Mouse (Mus musculus) neural tube, embryonic 11.5 days (tissue): ENCODE measurements around the gene Myh1. TPM values are rescaled to one million over a fixed set of nuclear protein-coding genes. Genes with fewer than 3 reads are reported as not detected.

Source experiments
- ATAC-seq: fragments of 200-750 bp; cut with Nextera tagmentation; 2 replicates; pipeline ENCODE4 v1.8.0; 2017; ENCODE audit warnings: moderate number of reproducible peaks, mild to moderate bottlenecking, moderate TSS enrichment, moderate library complexity; ENCODE audit not compliant: insufficient read depth, low FRiP score, low TSS enrichment
- DNase-seq: peaks from one replicate; pipeline ENCODE4 v3.0.0-alpha.2; 2015; ENCODE audit warnings: low spot score
- H3K27ac ChIP-seq: fragments of 300-500 bp; sonication (generic); 2 replicates; pipeline ENCODE4 v1.5.1; 2014; ENCODE audit warnings: low read depth, mild to moderate bottlenecking, low read length
- H3K27me3 ChIP-seq: fragments of 300-500 bp; sonication (generic); 2 replicates; pipeline ENCODE4 v1.6.1; 2014; ENCODE audit warnings: mild to moderate bottlenecking, low read length, mixed read lengths; ENCODE audit not compliant: control insufficient read depth, insufficient read depth
- H3K36me3 ChIP-seq: fragments of 300-500 bp; sonication (generic); 2 replicates; pipeline ENCODE4 v1.6.1; 2014; ENCODE audit warnings: mild to moderate bottlenecking, low read length, moderate library complexity, mixed read lengths; ENCODE audit not compliant: control insufficient read depth, insufficient read depth
- H3K4me1 ChIP-seq: fragments of 300-500 bp; sonication (generic); 2 replicates; pipeline ENCODE4 v1.6.1; 2014; ENCODE audit warnings: low read length, mixed read lengths; ENCODE audit not compliant: control insufficient read depth, insufficient read depth
- H3K4me2 ChIP-seq: fragments of 300-500 bp; sonication (generic); 2 replicates; pipeline ENCODE4 v1.6.1; 2014; ENCODE audit warnings: low read depth, mild to moderate bottlenecking, moderate library complexity
- H3K4me3 ChIP-seq: fragments of 300-500 bp; sonication (generic); 2 replicates; pipeline ENCODE4 v1.5.1; 2014; ENCODE audit warnings: low read depth, low read length
- H3K9ac ChIP-seq: fragments of 300-500 bp; sonication (generic); 2 replicates; pipeline ENCODE4 v1.6.1; 2014; ENCODE audit warnings: mild to moderate bottlenecking, low read length
- H3K9me3 ChIP-seq: fragments of 300-500 bp; sonication (generic); 2 replicates; pipeline ENCODE4 v1.6.1; 2016; ENCODE audit warnings: low read length; ENCODE audit not compliant: control insufficient read depth
- WGBS: fragments of 180-500 bp; shearing (Covaris S2); extraction: QIAGEN DNeasy Blood & Tissue Kit; methylation state at CpG from one replicate; pipeline ENCODE4 v1.1.7; 2014; 5-methylcytosine and 5-hydroxymethylcytosine counted together
- polyA plus RNA-seq: library from polyadenylated mRNA; unstranded; fragments of >200 nt; fragmentation: Nextera tagmentation; extraction: Ambion mirVana; gene quantifications from 2 replicates; pipeline ENCODE4 v1.2.1, GENCODE M21; 2014

Myh1 gene
- polyA plus RNA-seq: 0.07 and 0.08 TPM in 2 replicates

DNA sequence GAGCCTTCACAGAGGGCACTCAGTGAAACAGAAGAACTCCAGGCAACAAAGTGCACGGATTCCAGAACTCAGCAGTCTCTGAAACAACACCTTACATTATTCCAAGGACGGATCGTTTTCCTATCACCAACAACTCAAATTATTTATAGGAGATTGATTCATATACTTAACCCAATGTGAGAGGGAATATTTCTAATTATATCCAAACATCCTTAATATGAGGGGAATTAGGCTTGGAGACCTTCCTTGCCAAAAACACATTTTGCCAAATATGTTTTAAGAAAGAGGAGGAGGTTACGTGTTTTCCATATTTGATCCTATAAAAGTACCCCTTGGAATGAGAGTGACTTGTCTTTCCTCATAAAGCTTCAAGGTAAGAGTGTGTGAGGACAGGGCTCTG is at the start of gene Myh1:
Gene Myh1, plus strand, starts transcription at position 301 of the 400 bp plus-strand sequence.
- no peak within 1 kb of the TSS for H3K4me3 ChIP-seq
- H3K4me2 ChIP-seq: no peak within 1 kb of the TSS
- H3K4me1 ChIP-seq: no peaks in the 10 kb centered on the region
- no peak for DNase-seq
- WGBS: 84% methylated on average over 4 of the region's 4 CpGs
- no peak within 1 kb of the TSS for H3K9ac ChIP-seq
- no peak for ATAC-seq
- H3K36me3 ChIP-seq: no peaks in the 10 kb centered on the region
- H3K27me3 ChIP-seq: no peaks in the 10 kb centered on the region
- no peak within 1 kb of the TSS for H3K27ac ChIP-seq
- no peaks in the 10 kb centered on the region for H3K9me3 ChIP-seq

DNA sequence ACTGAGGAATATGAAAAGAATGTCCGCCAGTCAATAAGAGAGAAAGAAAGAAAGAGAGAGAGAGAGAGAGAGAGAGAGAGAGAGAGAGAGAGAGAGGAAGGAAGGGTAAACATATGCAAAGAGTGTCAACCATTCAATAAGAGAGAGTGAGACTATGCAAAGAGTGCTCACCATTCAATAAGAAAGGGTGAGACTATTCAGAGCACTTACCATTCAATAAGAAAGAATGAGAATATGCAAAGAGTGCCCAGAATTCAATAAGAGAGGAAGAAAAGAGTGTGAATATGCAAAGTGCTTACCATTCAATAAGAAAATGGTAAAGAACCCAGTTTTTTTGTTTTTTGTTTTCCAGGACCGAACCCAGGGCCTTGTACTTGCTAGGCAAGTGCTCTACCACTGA is 49.6 kb upstream of the Myh1 start:
- Histone ChIP-seq H3K4me1 (no peaks in the 10 kb centered on the region), H3K9me3 (no peaks in the 10 kb centered on the region), H3K4me3 (no peak overlapping the region), H3K27ac (no peak overlapping the region), H3K36me3 (no peaks in the 10 kb centered on the region), H3K27me3 (no peaks in the 10 kb centered on the region), H3K9ac (no peak overlapping the region), H3K4me2 (no peak overlapping the region)
- DNase-seq: no peak
- ATAC-seq: no peak
- WGBS: 81% methylated on average over 2 of the region's 2 CpGs

DNA sequence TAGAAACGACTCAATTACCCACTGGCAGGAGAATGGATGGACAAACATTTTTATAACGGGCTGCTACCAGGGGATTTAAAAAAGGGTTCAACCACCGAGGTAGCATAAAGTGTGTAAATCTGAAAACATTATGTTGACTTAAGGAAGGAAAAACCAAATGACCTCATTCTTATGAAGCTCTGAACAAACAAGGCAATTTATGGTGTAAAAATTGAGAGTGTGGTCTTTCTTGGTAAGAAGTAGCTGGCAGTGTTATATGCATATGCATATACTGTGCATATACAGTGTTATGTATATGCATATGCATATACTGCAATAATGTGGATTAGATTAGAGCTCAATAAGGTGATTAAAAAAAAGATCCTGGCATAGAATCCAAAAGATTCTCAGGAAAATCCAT is 48.7 kb upstream of the Myh1 start:
- no peak for ATAC-seq
- H3K27ac ChIP-seq: no peak overlapping the region

DNA sequence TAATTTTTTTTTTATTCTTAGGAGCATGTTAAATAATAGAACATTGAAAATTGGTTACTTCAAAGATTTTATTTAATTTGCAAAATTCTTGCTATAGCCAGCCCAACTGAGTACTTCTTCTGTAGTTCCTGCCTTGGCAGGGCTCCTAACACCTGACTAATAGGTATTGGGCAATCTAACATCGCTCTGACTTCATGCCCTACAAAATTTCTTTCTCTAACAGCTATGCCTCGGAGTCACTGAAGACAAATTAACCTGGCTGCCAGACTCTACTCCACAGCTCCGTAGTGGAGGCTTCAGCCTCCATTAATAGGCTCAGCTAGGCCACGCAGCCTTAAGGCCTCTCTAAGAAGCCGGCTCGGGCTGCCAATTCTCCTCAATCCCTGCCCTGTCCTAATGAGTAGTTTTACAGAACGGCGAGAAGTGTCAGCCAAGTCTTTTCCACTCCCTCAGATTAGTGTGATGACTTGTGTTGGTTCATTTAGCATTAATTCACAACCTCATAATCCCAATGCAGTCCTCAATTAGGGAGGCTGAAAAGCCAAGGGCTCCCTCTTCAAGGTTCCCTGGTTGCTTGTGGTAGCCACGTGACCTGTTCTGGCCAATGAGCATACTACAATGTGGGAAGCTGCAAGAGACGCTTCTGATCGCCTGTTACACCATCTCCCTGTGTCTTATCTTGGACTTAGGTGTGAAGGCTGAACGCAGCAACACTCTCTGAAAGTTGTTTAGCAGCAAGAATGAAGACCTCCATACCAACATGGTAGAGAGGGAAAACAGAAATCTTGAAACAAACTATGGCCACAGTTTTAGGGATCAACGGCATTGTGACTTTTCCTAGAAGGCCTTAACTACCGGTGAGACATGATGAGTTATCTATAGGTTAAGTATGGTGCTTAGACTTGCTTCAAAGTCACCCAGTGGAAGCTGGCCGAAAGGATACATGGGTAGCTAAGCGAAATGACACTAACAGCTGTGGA is 47.9 kb upstream of the Myh1 start:
- no peaks in the 10 kb centered on the region for H3K27me3 ChIP-seq
- no peaks in the 10 kb centered on the region for H3K36me3 ChIP-seq
- no peak overlapping the region for H3K4me3 ChIP-seq
- no peak overlapping the region for H3K27ac ChIP-seq
- H3K4me1 ChIP-seq: no peaks in the 10 kb centered on the region
- no peak for DNase-seq
- no peak overlapping the region for H3K9ac ChIP-seq
- ATAC-seq: no peak
- 90% methylated on average over 16 of the region's 16 CpGs for WGBS
- H3K9me3 ChIP-seq: no peaks in the 10 kb centered on the region
- H3K4me2 ChIP-seq: no peak overlapping the region

More for the DNA sequence above, 48.7 kb upstream of the Myh1 start:
- Histone ChIP-seq H3K36me3 (no peaks in the 10 kb centered on the region), H3K9ac (no peak overlapping the region), H3K4me1 (no peaks in the 10 kb centered on the region), H3K27me3 (no peaks in the 10 kb centered on the region), H3K4me3 (no peak overlapping the region), H3K9me3 (no peaks in the 10 kb centered on the region), H3K4me2 (no peak overlapping the region)
- 83% methylated on average over 3 of the region's 3 CpGs for WGBS
- DNase-seq: no peak

DNA sequence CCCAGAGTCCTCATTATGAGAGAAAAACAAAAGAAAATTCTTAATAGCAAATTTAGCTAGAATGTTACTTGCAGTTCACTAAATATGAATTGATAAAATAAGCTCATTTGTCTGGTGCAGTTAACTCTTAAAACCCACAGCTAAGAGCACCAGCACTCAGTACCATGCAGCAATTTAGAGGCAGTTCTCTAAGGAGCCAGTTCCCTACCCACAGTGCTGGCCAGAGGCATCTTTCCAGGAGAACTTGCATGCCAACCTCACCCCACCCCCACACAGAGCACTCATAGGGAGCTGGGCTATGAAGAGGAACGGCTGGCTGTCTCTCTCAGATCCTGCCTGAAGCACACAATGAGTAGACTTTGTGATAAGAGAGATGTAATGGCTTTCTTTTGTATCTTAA is 46.7 kb upstream of the Myh1 start:
- Histone ChIP-seq H3K4me2 (no peak overlapping the region), H3K36me3 (no peaks in the 10 kb centered on the region), H3K4me1 (no peaks in the 10 kb centered on the region), H3K9ac (no peak overlapping the region), H3K27me3 (no peaks in the 10 kb centered on the region), H3K4me3 (no peak overlapping the region), H3K9me3 (no peaks in the 10 kb centered on the region), H3K27ac (no peak overlapping the region)
- 34% methylated on average over 1 of the region's 1 CpGs for WGBS
- ATAC-seq: no peak
- no peak for DNase-seq

DNA sequence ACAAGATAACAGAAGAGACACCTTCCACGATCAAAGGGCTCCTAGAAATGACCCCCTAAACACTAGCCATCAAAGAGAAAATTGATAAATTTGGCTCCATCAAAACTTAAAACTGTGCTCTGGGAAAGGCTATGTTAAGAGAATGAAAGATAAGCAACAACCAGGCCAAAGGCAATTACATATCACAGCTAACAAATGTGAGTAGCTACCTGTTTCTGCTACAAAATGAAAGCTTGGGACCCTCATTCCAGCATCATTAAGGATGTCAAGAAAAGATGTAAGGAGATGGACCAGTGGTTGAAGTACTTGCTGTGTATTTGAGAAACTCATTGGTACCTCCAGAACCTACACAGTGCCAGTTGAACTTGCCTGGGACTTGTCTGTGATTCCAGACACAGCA is 46.0 kb upstream of the Myh1 start:
- no peak overlapping the region for H3K4me2 ChIP-seq
- H3K9me3 ChIP-seq: no peaks in the 10 kb centered on the region
- H3K36me3 ChIP-seq: no peaks in the 10 kb centered on the region
- no peak overlapping the region for H3K4me3 ChIP-seq
- 79% methylated on average over 1 of the region's 1 CpGs for WGBS
- no peaks in the 10 kb centered on the region for H3K27me3 ChIP-seq
- H3K4me1 ChIP-seq: no peaks in the 10 kb centered on the region
- no peak overlapping the region for H3K27ac ChIP-seq
- ATAC-seq (no peak), DNase-seq (no peak)
- H3K9ac ChIP-seq: no peak overlapping the region

DNA sequence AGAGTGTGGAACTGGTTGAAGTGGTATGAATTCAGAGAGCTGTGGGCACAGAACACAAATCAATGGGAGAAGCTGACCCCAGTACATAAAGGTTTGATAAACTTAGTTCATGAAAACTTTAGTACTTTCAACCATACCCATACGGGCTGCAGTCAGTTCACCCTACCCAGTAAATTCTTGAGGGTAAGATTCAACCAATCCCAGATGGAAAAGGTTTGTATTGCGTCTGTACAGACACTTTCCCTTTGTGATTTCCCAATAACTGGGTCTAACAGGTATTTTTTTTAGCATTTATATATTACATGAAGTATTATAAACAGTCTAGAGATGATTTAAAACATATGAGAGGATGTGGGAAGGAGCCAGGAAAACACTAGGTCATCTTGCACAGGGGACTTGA is 44.2 kb upstream of the Myh1 start:
- no peak for DNase-seq
- Histone ChIP-seq H3K4me1 (no peaks in the 10 kb centered on the region), H3K27me3 (no peaks in the 10 kb centered on the region), H3K4me3 (no peak overlapping the region), H3K36me3 (no peaks in the 10 kb centered on the region), H3K9me3 (no peaks in the 10 kb centered on the region), H3K9ac (no peak overlapping the region), H3K27ac (no peak overlapping the region), H3K4me2 (no peak overlapping the region)
- no peak for ATAC-seq
- 85% methylated on average over 2 of the region's 2 CpGs for WGBS

DNA sequence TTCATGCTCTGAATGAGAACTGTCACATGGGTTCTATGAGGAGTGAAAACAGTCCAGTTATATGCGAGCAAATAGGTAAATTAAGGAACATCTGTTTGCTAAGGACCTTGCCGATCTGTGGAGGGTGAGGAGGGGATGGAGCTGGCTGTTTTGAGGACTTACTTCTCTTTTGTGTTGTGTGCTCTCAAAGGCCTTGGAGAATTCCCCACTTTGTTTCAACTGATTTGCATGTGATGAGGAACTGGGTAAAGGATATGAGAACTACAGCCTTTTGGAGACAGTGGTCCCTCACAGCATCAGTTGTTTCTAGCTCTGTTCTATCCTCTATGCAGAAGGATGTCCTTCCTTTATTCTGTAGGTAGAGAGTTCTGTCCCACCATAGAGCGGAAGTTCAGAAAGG is 39.7 kb upstream of the Myh1 start:
- no peak overlapping the region for H3K9ac ChIP-seq
- no peaks in the 10 kb centered on the region for H3K4me1 ChIP-seq
- no peaks in the 10 kb centered on the region for H3K9me3 ChIP-seq
- no peaks in the 10 kb centered on the region for H3K36me3 ChIP-seq
- DNase-seq: no peak
- 85% methylated on average over 3 of the region's 3 CpGs for WGBS
- H3K27ac ChIP-seq: no peak overlapping the region
- ATAC-seq: no peak
- no peak overlapping the region for H3K4me3 ChIP-seq
- H3K27me3 ChIP-seq: no peaks in the 10 kb centered on the region
- H3K4me2 ChIP-seq: no peak overlapping the region

DNA sequence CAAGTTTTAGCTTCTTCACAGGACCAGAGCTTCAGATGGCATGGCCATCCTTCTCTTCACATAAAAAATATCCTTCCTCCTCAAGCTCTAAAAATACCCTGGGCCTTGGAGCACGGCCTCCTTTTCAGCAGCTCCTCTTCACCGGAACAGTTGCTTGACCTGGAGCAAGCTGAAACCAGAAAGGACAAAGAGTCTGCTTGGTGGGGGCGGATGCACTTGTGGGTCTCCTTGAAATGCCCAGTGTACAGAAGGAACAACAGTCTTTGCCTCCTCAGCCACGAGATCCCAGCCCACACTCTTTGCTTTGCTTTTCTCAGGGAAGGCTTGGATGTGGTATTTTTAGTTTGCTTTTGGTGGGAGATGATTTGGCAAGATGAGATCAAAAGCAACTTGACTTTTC is 36.2 kb upstream of the Myh1 start:
- Histone ChIP-seq H3K27ac (no peak overlapping the region), H3K9me3 (no peaks in the 10 kb centered on the region), H3K4me3 (no peak overlapping the region), H3K27me3 (no peaks in the 10 kb centered on the region), H3K9ac (no peak overlapping the region), H3K36me3 (no peaks in the 10 kb centered on the region), H3K4me1 (no peaks in the 10 kb centered on the region), H3K4me2 (no peak overlapping the region)
- WGBS: 82% methylated on average over 4 of the region's 4 CpGs
- no peak for DNase-seq
- no peak for ATAC-seq
